Mouse (Mus musculus): ENCODE results near the gene Slc9a8.

GRCm38 (mm10) chr2:167457213-167457612 is 35.7 kb downstream of the Slc9a8 start:
- no peak for TF ChIP-seq CTCF (IDR thresholded peaks at IDR 0.05; ENCODE audit: low read depth, low read length)
- no peak for TF ChIP-seq POLR2A (IDR thresholded peaks at IDR 0.05; ENCODE audit: extremely low read depth, insufficient read depth, low read length)

Data from liver, adult 2 months (tissue).